Mouse (Mus musculus) testis, postnatal 10 days (tissue): ENCODE results near the gene Shc1.

Experiments used
- DNase-seq: peaks from one replicate; pipeline ENCODE4 v3.0.0; 2021; ENCODE audit warnings: low spot score

Gene Shc1

GRCm38 (mm10) chr3:89449541-89449940, 31.3 kb downstream of the Shc1 start:
- DNase-seq: peak; percentile 87

GRCm38 (mm10) chr3:89451916-89452315, 33.7 kb downstream of the Shc1 start:
- DNase-seq: no peak

GRCm38 (mm10) chr3:89454401-89455177, 36.3 kb downstream of the Shc1 start, which contains the start of gene Pmvk:
Pmvk (plus strand) TSS chr3:89454541.
- no peak for DNase-seq

DNA sequence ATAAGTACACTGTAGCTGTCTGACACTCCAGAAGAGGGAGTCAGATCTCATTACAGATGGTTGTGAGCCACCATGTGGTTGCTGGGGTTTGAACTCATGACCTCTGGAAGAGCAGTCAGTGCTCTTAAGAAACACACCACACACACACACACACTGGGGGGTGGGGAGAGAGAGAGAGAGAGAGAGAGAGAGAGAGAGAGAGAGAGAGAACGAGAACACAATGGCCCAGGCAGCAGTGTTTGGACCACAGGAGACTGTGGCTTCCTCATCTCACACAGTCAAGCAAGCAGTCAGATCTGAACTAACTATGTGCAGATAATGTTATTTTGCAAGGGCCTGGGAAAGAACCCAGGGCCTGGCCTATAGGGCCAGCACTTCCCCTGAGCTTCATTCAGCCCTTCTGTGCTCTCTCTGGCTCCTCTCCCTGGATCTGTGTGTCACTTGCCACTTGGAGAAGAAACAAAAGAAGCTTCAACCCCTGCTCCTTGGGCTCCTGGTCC, 37.6 kb downstream of the Shc1 start:
- no peak for DNase-seq

GRCm38 (mm10) chr3:89456726-89457665, 38.8 kb downstream of the Shc1 start:
- DNase-seq: peak; percentile 89

DNA sequence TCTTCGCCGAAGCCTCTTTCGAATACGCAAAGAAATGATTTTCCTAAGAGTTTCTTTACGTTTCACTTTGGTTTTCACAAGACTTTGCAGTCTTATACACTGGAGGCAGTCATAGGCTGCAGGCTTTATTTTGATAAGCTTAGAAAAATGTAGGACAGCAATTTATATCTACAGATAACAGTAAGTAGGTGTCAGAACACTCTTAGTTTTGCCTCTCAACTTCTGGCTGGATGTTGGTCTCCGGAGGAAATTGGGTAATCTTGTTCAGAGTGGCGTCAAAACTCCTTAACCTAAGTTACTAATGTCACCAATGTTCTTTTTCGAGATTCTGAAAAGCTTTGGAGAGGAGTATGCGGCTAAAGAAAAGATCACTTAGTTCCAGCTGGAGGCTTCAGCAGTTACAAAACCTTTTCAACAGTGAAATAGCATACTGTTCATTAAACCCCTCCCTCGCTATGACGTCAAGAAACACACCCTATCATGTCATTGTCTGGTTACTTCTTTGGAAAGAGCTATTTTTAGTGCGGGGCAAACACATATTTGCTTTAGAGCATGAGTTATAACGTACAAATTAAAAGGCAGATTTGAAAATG, 40.2 kb downstream of the Shc1 start:
- no peak for DNase-seq

DNA sequence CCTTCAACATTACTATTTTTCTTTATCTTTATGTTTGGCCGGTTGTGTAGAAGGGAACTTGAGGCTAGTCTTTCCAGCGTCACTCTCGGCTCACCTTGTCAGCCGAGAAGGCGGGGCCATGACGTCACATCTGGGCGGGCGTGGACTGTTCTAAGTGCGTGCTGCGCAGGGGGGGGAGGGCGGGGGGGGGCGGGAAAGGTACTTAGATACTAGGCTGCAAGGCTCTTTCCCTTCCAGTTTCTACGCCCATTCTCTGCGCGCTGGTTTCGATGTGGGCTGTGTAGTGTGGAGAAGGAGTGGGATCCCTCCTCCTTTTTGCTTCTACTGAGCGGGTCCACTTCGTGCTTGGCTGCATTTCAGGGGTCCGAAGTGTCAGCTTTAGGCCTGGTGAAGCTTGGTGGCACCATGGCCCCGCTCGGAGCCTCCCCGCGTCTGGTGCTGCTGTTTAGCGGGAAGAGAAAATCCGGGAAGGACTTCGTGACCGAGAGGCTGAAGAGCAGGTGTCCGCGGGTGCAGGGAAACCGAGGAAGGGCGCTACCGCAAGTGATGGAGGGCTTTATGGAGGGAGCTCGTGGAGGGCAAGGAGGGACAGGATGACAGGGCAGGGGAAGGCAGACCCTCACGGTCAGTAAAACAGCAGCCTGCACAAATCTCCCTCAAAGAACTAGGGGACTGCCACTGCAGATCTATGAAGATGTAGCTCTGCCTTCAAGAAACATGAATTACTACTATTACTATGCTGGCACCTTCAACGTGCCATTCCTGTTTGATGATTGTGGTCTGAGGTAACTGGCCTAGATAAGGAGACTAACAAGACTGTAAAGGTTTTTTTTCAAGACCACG, 40.9 kb downstream of the Shc1 start:
- peak; percentile 97 for DNase-seq

GRCm38 (mm10) chr3:89468268-89468667, 50.0 kb downstream of the Shc1 start:
- DNase-seq: no peak

GRCm38 (mm10) chr3:89472280-89472679, 54.0 kb downstream of the Shc1 start:
- DNase-seq: no peak

DNA sequence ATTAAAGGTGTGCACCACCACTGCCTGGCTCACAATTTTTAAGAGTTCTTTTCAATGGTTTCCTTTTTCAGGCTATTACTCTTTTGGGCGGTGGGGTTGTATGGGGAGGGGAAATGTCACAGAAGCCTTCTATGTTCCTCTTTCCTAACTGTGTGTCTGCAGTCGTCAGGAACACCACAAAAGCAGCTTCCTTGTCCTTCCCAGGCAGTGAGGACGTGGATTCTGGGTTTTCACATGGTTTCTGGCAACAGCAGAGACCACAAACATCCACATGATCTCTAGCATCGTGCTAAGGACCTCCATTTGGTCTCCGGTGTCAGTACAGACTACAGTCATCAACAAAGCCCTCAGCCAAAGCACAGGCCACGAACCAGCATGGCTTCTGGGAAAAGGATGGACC, 55.6 kb downstream of the Shc1 start:
- DNase-seq: no peak

- DNase-seq: no peak
Observed at GRCm38 (mm10) chr3:89479055-89479454, 60.8 kb downstream of the Shc1 start.
